Mouse (Mus musculus): ENCODE results near the gene Fmo4. TPM values are rescaled to one million over a fixed set of nuclear protein-coding genes. Genes with fewer than 3 reads are reported as not detected.

The Fmo4 gene
- not detected for polyA plus RNA-seq (2017; shearing (Covaris generic))

DNA sequence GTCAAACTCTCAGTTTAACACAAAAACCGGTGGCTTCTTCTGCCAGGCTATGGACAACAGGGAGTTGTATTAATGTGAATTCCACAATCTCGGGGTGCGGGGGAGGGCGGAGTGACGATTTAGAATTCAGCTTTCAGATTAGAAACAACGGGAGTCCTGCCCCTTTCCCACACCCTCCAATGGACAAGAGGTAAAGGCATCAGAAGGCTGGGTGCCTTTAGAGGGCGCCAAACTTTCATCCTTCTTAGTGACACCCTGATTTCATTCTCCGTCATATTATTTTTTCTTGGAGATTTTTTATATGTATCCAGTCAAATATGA is at the start of gene Fmo4:
Gene Fmo4, minus strand, starts transcription at position 137 of the 321 bp plus-strand sequence.

Other genes starting within 250 kb of the Fmo4 start
- gene Vamp4, start 243.5 kb downstream of the Fmo4 start, polyA plus RNA-seq (2017; shearing (Covaris generic)): 109 TPM
- not detected for gene Myoc, start 174.8 kb downstream of the Fmo4 start, polyA plus RNA-seq (2017; shearing (Covaris generic))
- not detected for gene Myocos, start 155.8 kb downstream of the Fmo4 start, polyA plus RNA-seq (2017; shearing (Covaris generic))
- 317 TPM for gene Prrc2c, start 73.4 kb downstream of the Fmo4 start, polyA plus RNA-seq (2017; shearing (Covaris generic))
- not detected for gene Fmo1, start 52.6 kb upstream of the Fmo4 start, polyA plus RNA-seq (2017; shearing (Covaris generic))
- gene Fmo2, start 84.8 kb upstream of the Fmo4 start, polyA plus RNA-seq (2017; shearing (Covaris generic)): not detected
- gene Fmo6, start 123.5 kb upstream of the Fmo4 start, polyA plus RNA-seq (2017; shearing (Covaris generic)): not detected
- not detected for gene Fmo3, start 170.6 kb upstream of the Fmo4 start, polyA plus RNA-seq (2017; shearing (Covaris generic))